Mouse (Mus musculus) heart, embryonic 11.5 days (tissue): ENCODE measurements around the gene Tmem144. TPM values are rescaled to one million over a fixed set of nuclear protein-coding genes. Genes with fewer than 3 reads are reported as not detected.

Experiments
- ATAC-seq: fragments of 200-750 bp; cut with Nextera tagmentation; replicated peaks from 2 replicates; pipeline ENCODE4 v1.8.0; 2017; ENCODE audit warnings: moderate library complexity; ENCODE audit not compliant: insufficient number of reproducible peaks, low FRiP score, low TSS enrichment
- H3K27ac ChIP-seq: fragments of 300-500 bp; sonication (generic); 2 replicates; pipeline ENCODE4 v1.5.1; 2014; ENCODE audit warnings: mild to moderate bottlenecking, low read depth, low read length
- H3K27me3 ChIP-seq: fragments of 300-500 bp; sonication (generic); 2 replicates; pipeline ENCODE4 v1.6.1; 2014; ENCODE audit warnings: mild to moderate bottlenecking, low read length, mixed read lengths; ENCODE audit not compliant: control insufficient read depth, insufficient read depth
- H3K36me3 ChIP-seq: fragments of 300-500 bp; sonication (generic); 2 replicates; pipeline ENCODE4 v1.6.1; 2014; ENCODE audit warnings: mild to moderate bottlenecking, low read length, moderate library complexity, mixed read lengths; ENCODE audit not compliant: control insufficient read depth, insufficient read depth
- H3K4me1 ChIP-seq: fragments of 300-500 bp; sonication (generic); 2 replicates; pipeline ENCODE4 v1.6.1; 2014; ENCODE audit warnings: low read length; ENCODE audit not compliant: control insufficient read depth, insufficient read depth
- H3K4me2 ChIP-seq: fragments of 300-500 bp; sonication (generic); 2 replicates; pipeline ENCODE4 v1.6.1; 2014; ENCODE audit warnings: mild to moderate bottlenecking, moderate library complexity
- H3K4me3 ChIP-seq: fragments of 300-500 bp; sonication (generic); 2 replicates; pipeline ENCODE4 v1.5.1; 2014; ENCODE audit warnings: low read depth, low read length
- H3K9ac ChIP-seq: fragments of 300-500 bp; sonication (generic); 2 replicates; pipeline ENCODE4 v1.6.1; 2014; ENCODE audit warnings: mild to moderate bottlenecking, low read depth, low read length, moderate library complexity
- H3K9me3 ChIP-seq: fragments of 300-500 bp; sonication (generic); replicated peaks from 2 replicates; pipeline ENCODE4 v1.6.1; 2016; ENCODE audit warnings: low read length; ENCODE audit not compliant: control insufficient read depth
- WGBS: fragments of 180-500 bp; shearing (Covaris S2); extraction: QIAGEN DNeasy Blood & Tissue Kit; methylation state at CpG from one replicate; pipeline ENCODE4 v1.1.7; 2014; ENCODE audit not compliant: insufficient replicate concordance; 5-methylcytosine and 5-hydroxymethylcytosine counted together
- polyA plus RNA-seq: library from polyadenylated mRNA; unstranded; fragments of >200 nt; fragmentation: Nextera tagmentation; extraction: Ambion mirVana; gene quantifications from 2 replicates; pipeline ENCODE4 v1.2.1, GENCODE M21; 2014

The Tmem144 gene
- polyA plus RNA-seq, result 11.7 and 12.8 TPM in 2 replicates

- Histone ChIP-seq H3K27me3 (no peaks in the 10 kb centered on the region), H3K9ac (no peak within 1 kb of the TSS), H3K9me3 (no peaks in the 10 kb centered on the region), H3K4me3 (no peak within 1 kb of the TSS), H3K4me2 (no peak within 1 kb of the TSS), H3K27ac (no peak within 1 kb of the TSS), H3K4me1 (peaks cover 10% of the 10 kb centered on the region), H3K36me3 (no peaks in the 10 kb centered on the region)
- peak; percentile 20; the same call in 1 of the 2 replicates for ATAC-seq
- WGBS, result 34% methylated on average over 8 of the region's 8 CpGs
Measured at GRCm38 (mm10) chr3:79852654-79853166, at the start of gene Tmem144. TSS of gene Tmem144 (minus strand) at chr3:79852773.

GRCm38 (mm10) chr3:79901734-79902133, 49.2 kb upstream of the Tmem144 start:
- Histone ChIP-seq H3K27me3 (no peaks in the 10 kb centered on the region), H3K27ac (no peak overlapping the region), H3K9ac (no peak overlapping the region), H3K9me3 (no peaks in the 10 kb centered on the region), H3K4me2 (no peak overlapping the region), H3K36me3 (no peaks in the 10 kb centered on the region), H3K4me1 (peaks cover 13% of the 10 kb centered on the region), H3K4me3 (no peak overlapping the region)
- WGBS, result 86% methylated on average over 4 of the region's 4 CpGs
- ATAC-seq, result no peak

GRCm38 (mm10) chr3:79901321-79901720, 48.7 kb upstream of the Tmem144 start:
- no peak; the same call in 1 of the 2 replicates for ATAC-seq
- no peaks in the 10 kb centered on the region for H3K9me3 ChIP-seq
- H3K4me3 ChIP-seq, result no peak overlapping the region
- H3K36me3 ChIP-seq, result no peaks in the 10 kb centered on the region
- H3K4me1 ChIP-seq, result peaks cover 11% of the 10 kb centered on the region
- H3K9ac ChIP-seq, result no peak overlapping the region
- H3K27me3 ChIP-seq, result no peaks in the 10 kb centered on the region
- H3K4me2 ChIP-seq, result no peak overlapping the region
- WGBS, result 84% methylated on average over 6 of the region's 6 CpGs
- H3K27ac ChIP-seq, result no peak overlapping the region

- H3K36me3 ChIP-seq, result no peaks in the 10 kb centered on the region
- H3K27ac ChIP-seq, result no peak overlapping the region
- peaks cover 7% of the 10 kb centered on the region; the same call in 1 of the 2 replicates for H3K4me1 ChIP-seq
- no peak overlapping the region for H3K9ac ChIP-seq
- no peaks in the 10 kb centered on the region for H3K9me3 ChIP-seq
- H3K4me3 ChIP-seq, result no peak overlapping the region
- no peaks in the 10 kb centered on the region for H3K27me3 ChIP-seq
- no peak for ATAC-seq
- no peak overlapping the region for H3K4me2 ChIP-seq
- 89% methylated on average over 2 of the region's 2 CpGs for WGBS
Measured at GRCm38 (mm10) chr3:79900502-79900901, 47.9 kb upstream of the Tmem144 start.

- no peaks in the 10 kb centered on the region for H3K36me3 ChIP-seq
- H3K4me3 ChIP-seq, result no peak overlapping the region
- H3K9me3 ChIP-seq, result no peaks in the 10 kb centered on the region
- no peak overlapping the region for H3K27ac ChIP-seq
- no peak overlapping the region for H3K9ac ChIP-seq
- ATAC-seq, result no peak
- peaks cover 7% of the 10 kb centered on the region; the same call in 1 of the 2 replicates for H3K4me1 ChIP-seq
- no peak overlapping the region for H3K4me2 ChIP-seq
- WGBS, result 82% methylated on average over 9 of the region's 9 CpGs
- no peaks in the 10 kb centered on the region for H3K27me3 ChIP-seq
Measured at GRCm38 (mm10) chr3:79899906-79900305, 47.3 kb upstream of the Tmem144 start.

GRCm38 (mm10) chr3:79898514-79898913, 45.9 kb upstream of the Tmem144 start:
- H3K27ac ChIP-seq, result no peak overlapping the region
- no peaks in the 10 kb centered on the region for H3K9me3 ChIP-seq
- H3K36me3 ChIP-seq, result no peaks in the 10 kb centered on the region
- no peak overlapping the region for H3K4me2 ChIP-seq
- H3K4me1 ChIP-seq, result 0 out of 2 replicates have a peak, but pooled peaks cover 7% of the 10 kb centered on the region
- no peak for ATAC-seq
- H3K4me3 ChIP-seq, result no peak overlapping the region
- H3K27me3 ChIP-seq, result no peaks in the 10 kb centered on the region
- no peak overlapping the region for H3K9ac ChIP-seq

- Histone ChIP-seq H3K4me2 (no peak overlapping the region), H3K27ac (no peak overlapping the region), H3K9me3 (no peaks in the 10 kb centered on the region), H3K9ac (no peak overlapping the region), H3K4me3 (no peak overlapping the region), H3K36me3 (no peaks in the 10 kb centered on the region), H3K27me3 (no peaks in the 10 kb centered on the region), H3K4me1 (0 out of 2 replicates have a peak, but pooled peaks cover 5% of the 10 kb centered on the region)
- no peak for ATAC-seq
- 75% methylated on average over 13 of the region's 13 CpGs for WGBS
Measured at GRCm38 (mm10) chr3:79897534-79898370, 45.2 kb upstream of the Tmem144 start.

GRCm38 (mm10) chr3:79887966-79888365, 35.4 kb upstream of the Tmem144 start:
- Histone ChIP-seq H3K27me3 (no peaks in the 10 kb centered on the region), H3K27ac (0 out of 2 replicates have a peak overlapping the region, but pooled peaks have one; percentile 83), H3K9me3 (no peaks in the 10 kb centered on the region), H3K4me2 (peak overlapping the region; percentile 61), H3K4me3 (peak overlapping the region; percentile 40), H3K9ac (peak overlapping the region; percentile 39; the same call in 1 of the 2 replicates), H3K4me1 (peaks cover 22% of the 10 kb centered on the region), H3K36me3 (no peaks in the 10 kb centered on the region; the same call in 1 of the 2 replicates)
- no peak for ATAC-seq
- 60% methylated on average over 2 of the region's 2 CpGs for WGBS
